Comparison of ENCODE assay signal across 15 mouse cellular contexts in the genomic region with DNA sequence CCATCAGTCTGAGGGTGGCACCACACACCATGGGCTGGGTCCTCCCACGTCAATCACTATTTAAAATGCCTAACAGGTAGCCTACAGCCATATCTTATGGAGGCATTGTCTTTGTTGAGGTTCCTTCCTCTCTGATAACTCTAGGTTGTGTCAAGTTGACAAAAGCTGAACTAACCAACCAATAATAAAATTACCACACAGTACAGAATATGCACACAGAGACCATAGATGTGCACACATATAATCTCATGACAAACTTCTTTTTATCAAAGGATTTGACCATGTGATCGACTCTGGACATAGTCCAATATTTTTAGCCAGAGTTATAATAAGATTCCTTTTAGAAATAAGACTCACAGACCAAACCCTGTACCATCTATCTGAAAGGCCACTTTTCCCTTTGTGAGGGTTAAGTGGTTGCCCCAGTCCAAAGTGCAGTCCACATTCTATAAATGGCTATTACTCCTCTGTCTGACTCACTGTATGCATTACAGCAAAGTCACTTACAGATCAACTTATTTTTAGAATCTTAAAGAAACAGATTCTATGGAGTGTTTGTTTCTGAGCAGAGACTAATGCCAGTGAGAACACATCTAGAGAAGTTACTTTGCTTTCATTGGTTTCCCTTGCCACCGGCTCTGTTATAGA.
"Had no signal": no experiment of that assay in that cellular context is flagged by ENCODE, and none has a peak within 500 bp of the region (broad histone marks: within the 10 kb centered on the region; RNA-seq: fewer than 3 reads in every experiment).

No protein-coding gene starts in this region.

- H3K9me3 ChIP-seq: limb, embryonic 12.5 days; liver, embryonic 13.5 days; lung, embryonic 15.5 days; midbrain, embryonic 12.5 days; neural tube, embryonic 13.5 days had no signal

- H3K9ac ChIP-seq: limb, embryonic 12.5 days; liver, embryonic 13.5 days; liver, postnatal 0 days; lung, embryonic 15.5 days; midbrain, embryonic 12.5 days; neural tube, embryonic 13.5 days had no signal

- DNase-seq: kidney, postnatal 10 days; kidney, postnatal 4 days; liver; liver, embryonic 13.5 days; liver, postnatal 0 days; lung, postnatal 14 days; right cerebral cortex, postnatal 25 days; thymus, adult 18-20 months; thymus, postnatal 14 days had no signal

- ATAC-seq: liver, postnatal 0 days; midbrain, embryonic 16.5 days had no signal

- H3K4me3 ChIP-seq: layer of hippocampus, adult 2 months; limb, embryonic 12.5 days; liver, embryonic 13.5 days; lung, embryonic 15.5 days; midbrain, embryonic 12.5 days; neural tube, embryonic 13.5 days had no signal

- H3K36me3 ChIP-seq: limb, embryonic 12.5 days; liver, embryonic 13.5 days; lung, embryonic 15.5 days; midbrain, embryonic 12.5 days; neural tube, embryonic 13.5 days had no signal

- H3K4me1 ChIP-seq: limb, embryonic 12.5 days; liver, embryonic 13.5 days; lung, embryonic 15.5 days; midbrain, embryonic 12.5 days; neural tube, embryonic 13.5 days had no signal

- H3K4me2 ChIP-seq: limb, embryonic 12.5 days; liver, embryonic 13.5 days; lung, embryonic 15.5 days; midbrain, embryonic 12.5 days; neural tube, embryonic 13.5 days had no signal

- H3K27me3 ChIP-seq: limb, embryonic 12.5 days; liver, embryonic 13.5 days; lung, embryonic 15.5 days; midbrain, embryonic 12.5 days; neural tube, embryonic 13.5 days had no signal

- H3K27ac ChIP-seq: layer of hippocampus, adult 2 months; limb, embryonic 12.5 days; liver, embryonic 13.5 days; lung, embryonic 15.5 days; midbrain, embryonic 12.5 days; neural tube, embryonic 13.5 days had no signal
